Mouse (Mus musculus): Measurements from ENCODE around the gene Bbx.

Bbx gene

GRCm38 (mm10) chr16:50309411-50310042 lies 122.7 kb downstream of the Bbx start:
- peak; percentile 66 for DNase-seq

- DNase-seq = no peak
Observed at GRCm38 (mm10) chr16:50308256-50308655, 123.9 kb downstream of the Bbx start.

GRCm38 (mm10) chr16:50307231-50307630 lies 125.0 kb downstream of the Bbx start:
- no peak for DNase-seq

GRCm38 (mm10) chr16:50306727-50307126 lies 125.5 kb downstream of the Bbx start:
- DNase-seq = no peak

GRCm38 (mm10) chr16:50305156-50305555 lies 127.0 kb downstream of the Bbx start:
- no peak for DNase-seq

GRCm38 (mm10) chr16:50302566-50302965 lies 129.6 kb downstream of the Bbx start:
- DNase-seq = no peak

GRCm38 (mm10) chr16:50298743-50299443 lies 133.3 kb downstream of the Bbx start:
- no peak for DNase-seq

GRCm38 (mm10) chr16:50293502-50294228 lies 138.5 kb downstream of the Bbx start:
- peak; percentile 27 for DNase-seq

GRCm38 (mm10) chr16:50292834-50293233 lies 139.4 kb downstream of the Bbx start:
- no peak for DNase-seq

GRCm38 (mm10) chr16:50289764-50290163 lies 142.4 kb downstream of the Bbx start:
- no peak for DNase-seq

- no peak for DNase-seq
Observed at GRCm38 (mm10) chr16:50272813-50273212, 159.4 kb downstream of the Bbx start.

- DNase-seq = no peak
Observed at GRCm38 (mm10) chr16:50262647-50263046, 169.5 kb downstream of the Bbx start.

- DNase-seq = no peak
Observed at GRCm38 (mm10) chr16:50262209-50262608, 170.0 kb downstream of the Bbx start.

- DNase-seq = no peak
Observed at GRCm38 (mm10) chr16:50261741-50262140, 170.4 kb downstream of the Bbx start.

GRCm38 (mm10) chr16:50254522-50255159 lies 177.5 kb downstream of the Bbx start:
- DNase-seq = no peak

- peak; percentile 11 for DNase-seq
Observed at GRCm38 (mm10) chr16:50251417-50251975, 180.7 kb downstream of the Bbx start.

- DNase-seq = no peak
Observed at GRCm38 (mm10) chr16:50250469-50250868, 181.7 kb downstream of the Bbx start.

- DNase-seq = no peak
Observed at GRCm38 (mm10) chr16:50249036-50249435, 183.2 kb downstream of the Bbx start.

- DNase-seq = peak; percentile 36
Observed at GRCm38 (mm10) chr16:50242444-50242843, 189.7 kb downstream of the Bbx start.

GRCm38 (mm10) chr16:50241604-50242003 lies 190.6 kb downstream of the Bbx start:
- no peak for DNase-seq

GRCm38 (mm10) chr16:50235231-50235630 lies 197.0 kb downstream of the Bbx start:
- no peak for DNase-seq

GRCm38 (mm10) chr16:50230624-50231023 lies 201.6 kb downstream of the Bbx start:
- DNase-seq = no peak

GRCm38 (mm10) chr16:50228833-50229232 lies 203.4 kb downstream of the Bbx start:
- DNase-seq = no peak
